Mouse (Mus musculus): ENCODE measurements around the gene Rps6ka5. TPM values are rescaled to one million over a fixed set of nuclear protein-coding genes. Genes with fewer than 3 reads are reported as not detected.

Gene Rps6ka5
- polyA plus RNA-seq, 1 experiment from 2014 or later = 3.9 TPM

GRCm38 (mm10) chr12:100640726-100641125, 86.1 kb downstream of the Rps6ka5 start:
- no peak for ATAC-seq (ENCODE audit: extremely low read depth, insufficient number of reproducible peaks, low FRiP score, low TSS enrichment)
- H3K27ac ChIP-seq (replicated peaks) = no peak overlapping the region
- H3K9me3 ChIP-seq = no peaks in the 10 kb centered on the region
- peaks cover 18% of the 10 kb centered on the region for H3K4me1 ChIP-seq
- no peak overlapping the region for H3K4me3 ChIP-seq
- no peak overlapping the region for H3K4me2 ChIP-seq
- H3K36me3 ChIP-seq = 0 out of 2 replicates have a peak, but pooled peaks cover 3% of the 10 kb centered on the region
- 58% methylated on average over 3 of the region's 3 CpGs for WGBS
- H3K9ac ChIP-seq = no peak overlapping the region
- no peaks in the 10 kb centered on the region for H3K27me3 ChIP-seq (replicated peaks)

DNA sequence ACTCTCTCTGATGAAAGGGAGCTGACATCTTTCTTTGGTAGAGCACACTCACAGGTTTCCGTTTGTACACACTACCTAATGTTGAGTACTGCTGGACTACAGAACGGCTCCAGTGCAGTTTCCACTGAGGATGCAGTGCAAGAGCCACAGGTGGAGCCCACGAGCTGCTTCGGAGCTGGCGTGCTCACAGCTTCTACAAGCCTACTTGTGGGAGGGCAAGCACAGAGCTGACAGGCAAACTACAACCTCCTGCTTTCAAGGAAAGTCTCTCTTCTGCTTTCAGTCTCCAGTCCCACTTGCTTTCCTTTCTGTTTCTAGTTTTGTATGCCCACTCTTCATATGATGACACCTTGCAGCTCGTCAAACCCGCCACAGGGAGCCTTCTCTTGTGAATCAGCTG, 87.1 kb downstream of the Rps6ka5 start:
- Histone ChIP-seq H3K4me1 (peaks cover 18% of the 10 kb centered on the region), H3K27me3 (replicated peaks) (no peaks in the 10 kb centered on the region), H3K4me3 (no peak overlapping the region), H3K4me2 (peak overlapping the region; percentile 34), H3K36me3 (0 out of 2 replicates have a peak, but pooled peaks cover 3% of the 10 kb centered on the region), H3K9ac (peak overlapping the region; percentile 62; the same call in 1 of the 2 replicates), H3K27ac (replicated peaks) (no peak overlapping the region), H3K9me3 (no peaks in the 10 kb centered on the region)
- WGBS = 19% methylated on average over 7 of the region's 7 CpGs
- no peak for ATAC-seq (ENCODE audit: extremely low read depth, insufficient number of reproducible peaks, low FRiP score, low TSS enrichment)

DNA sequence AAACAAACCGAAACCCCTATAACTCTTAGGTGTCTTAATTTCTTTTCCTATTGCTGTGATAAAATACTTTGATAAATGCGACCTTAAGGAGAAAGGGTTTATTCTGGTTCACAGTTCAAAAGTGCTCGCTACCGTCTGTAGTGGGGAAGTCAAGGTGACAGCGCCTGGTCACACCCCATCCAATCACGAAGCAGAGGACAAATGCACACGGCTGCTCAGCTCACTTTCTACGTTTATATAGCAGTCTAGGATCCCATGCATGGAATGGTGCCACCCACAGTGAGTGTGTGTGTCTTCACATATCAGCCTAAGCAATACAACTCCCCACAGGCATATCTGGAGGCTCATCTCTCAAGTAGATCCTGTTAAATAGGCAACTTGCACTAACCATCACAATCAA, 88.9 kb downstream of the Rps6ka5 start:
- Histone ChIP-seq H3K4me3 (no peak overlapping the region), H3K9me3 (no peaks in the 10 kb centered on the region), H3K4me1 (peaks cover 18% of the 10 kb centered on the region), H3K4me2 (no peak overlapping the region), H3K27ac (replicated peaks) (no peak overlapping the region), H3K36me3 (no peaks in the 10 kb centered on the region), H3K9ac (no peak overlapping the region), H3K27me3 (replicated peaks) (no peaks in the 10 kb centered on the region)
- 82% methylated on average over 8 of the region's 8 CpGs for WGBS
- no peak for ATAC-seq (ENCODE audit: extremely low read depth, insufficient number of reproducible peaks, low FRiP score, low TSS enrichment)

DNA sequence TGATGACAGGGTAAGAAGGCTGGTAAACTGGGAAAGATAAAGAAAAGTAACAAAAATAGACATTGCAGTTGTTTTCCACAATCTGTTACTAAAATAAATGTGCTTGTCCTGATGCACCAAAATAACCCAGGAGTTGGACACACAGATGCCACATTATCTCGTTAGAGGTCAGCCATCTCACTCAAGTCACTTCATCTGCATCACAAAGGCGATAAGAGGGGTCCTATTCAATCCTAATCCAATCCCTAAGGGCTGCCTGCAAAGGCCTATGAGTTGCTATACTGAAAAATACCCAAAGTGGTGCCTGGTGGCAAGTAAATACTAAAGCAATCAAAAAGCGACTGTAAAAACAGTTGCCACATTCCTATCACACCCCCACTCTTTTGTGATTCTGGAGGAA, 90.0 kb downstream of the Rps6ka5 start:
- no peaks in the 10 kb centered on the region for H3K9me3 ChIP-seq
- no peaks in the 10 kb centered on the region for H3K27me3 ChIP-seq (replicated peaks)
- no peaks in the 10 kb centered on the region for H3K36me3 ChIP-seq
- no peak overlapping the region for H3K4me2 ChIP-seq
- no peak overlapping the region for H3K9ac ChIP-seq
- H3K27ac ChIP-seq (replicated peaks) = no peak overlapping the region
- peaks cover 18% of the 10 kb centered on the region for H3K4me1 ChIP-seq
- WGBS = 30% methylated on average over 3 of the region's 3 CpGs
- no peak overlapping the region for H3K4me3 ChIP-seq
- no peak for ATAC-seq (ENCODE audit: extremely low read depth, insufficient number of reproducible peaks, low FRiP score, low TSS enrichment)

DNA sequence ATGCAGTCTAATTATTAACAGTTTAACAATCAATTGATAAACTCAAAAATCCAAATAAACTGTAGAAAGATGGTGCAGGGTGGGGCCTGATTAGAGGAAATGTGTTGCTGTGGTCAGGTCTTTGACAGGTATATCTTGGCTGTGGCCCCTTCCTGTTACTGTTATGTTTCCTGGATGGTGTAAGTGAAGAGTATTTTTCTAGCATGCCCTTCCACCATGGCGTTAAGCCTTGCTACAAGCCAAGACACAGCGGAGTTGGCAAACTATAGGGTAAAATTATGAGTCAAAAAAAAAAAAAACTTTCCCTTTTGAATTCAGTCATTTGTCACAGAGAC, 90.5 kb downstream of the Rps6ka5 start:
- no peak overlapping the region for H3K4me2 ChIP-seq
- ATAC-seq (ENCODE audit: extremely low read depth, insufficient number of reproducible peaks, low FRiP score, low TSS enrichment) = no peak
- 76% methylated on average over 2 of the region's 2 CpGs for WGBS
- H3K4me3 ChIP-seq = no peak overlapping the region
- H3K27ac ChIP-seq (replicated peaks) = no peak overlapping the region
- no peaks in the 10 kb centered on the region for H3K36me3 ChIP-seq
- H3K9me3 ChIP-seq = no peaks in the 10 kb centered on the region
- H3K9ac ChIP-seq = no peak overlapping the region
- peaks cover 18% of the 10 kb centered on the region for H3K4me1 ChIP-seq
- no peaks in the 10 kb centered on the region for H3K27me3 ChIP-seq (replicated peaks)

DNA sequence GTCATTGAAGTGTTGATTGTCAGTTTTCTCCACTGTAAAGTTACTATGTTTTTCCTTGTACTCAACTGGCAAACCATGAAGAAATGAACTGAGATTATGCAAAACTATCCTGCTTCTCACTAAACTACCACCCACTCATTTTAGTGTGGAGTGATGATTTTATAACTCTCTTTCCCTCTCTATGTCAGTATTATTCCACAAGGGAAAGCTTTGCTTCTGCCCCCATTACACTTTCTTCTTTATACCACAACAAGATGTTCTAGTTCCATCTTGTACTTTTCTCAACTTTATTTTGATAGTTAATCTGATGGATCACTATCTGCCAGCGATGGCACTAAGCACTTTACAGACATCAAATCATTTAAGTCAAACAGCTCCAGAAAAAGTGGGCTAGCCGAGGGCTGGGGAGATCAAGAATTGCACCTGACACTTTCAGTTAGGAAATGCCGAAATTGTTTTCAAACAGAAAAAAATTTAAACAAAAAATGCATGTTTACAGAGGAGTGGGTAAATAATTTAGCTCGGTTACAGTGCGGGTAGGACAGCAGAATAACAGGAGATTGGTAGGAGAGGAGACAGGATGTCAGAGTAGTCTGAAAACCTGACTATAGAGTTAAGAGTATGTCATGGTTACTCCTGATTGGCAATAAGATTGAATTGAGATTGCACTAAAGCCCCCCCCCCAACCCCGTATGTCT, 91.0 kb downstream of the Rps6ka5 start:
- Histone ChIP-seq H3K9me3 (no peaks in the 10 kb centered on the region), H3K9ac (no peak overlapping the region), H3K27me3 (replicated peaks) (no peaks in the 10 kb centered on the region), H3K36me3 (no peaks in the 10 kb centered on the region), H3K27ac (replicated peaks) (no peak overlapping the region), H3K4me2 (no peak overlapping the region), H3K4me1 (peaks cover 18% of the 10 kb centered on the region), H3K4me3 (no peak overlapping the region)
- no peak for ATAC-seq (ENCODE audit: extremely low read depth, insufficient number of reproducible peaks, low FRiP score, low TSS enrichment)
- WGBS = 80% methylated on average over 6 of the region's 6 CpGs

- H3K27me3 ChIP-seq (replicated peaks) = no peaks in the 10 kb centered on the region
- H3K9ac ChIP-seq = no peak overlapping the region
- H3K36me3 ChIP-seq = no peaks in the 10 kb centered on the region
- no peaks in the 10 kb centered on the region for H3K9me3 ChIP-seq
- H3K4me1 ChIP-seq = peaks cover 10% of the 10 kb centered on the region
- H3K27ac ChIP-seq (replicated peaks) = no peak overlapping the region
- ATAC-seq (ENCODE audit: extremely low read depth, insufficient number of reproducible peaks, low FRiP score, low TSS enrichment) = no peak
- WGBS = 82% methylated on average over 3 of the region's 3 CpGs
- no peak overlapping the region for H3K4me2 ChIP-seq
- no peak overlapping the region for H3K4me3 ChIP-seq
Observed at GRCm38 (mm10) chr12:100633231-100633630, 93.6 kb downstream of the Rps6ka5 start.

DNA sequence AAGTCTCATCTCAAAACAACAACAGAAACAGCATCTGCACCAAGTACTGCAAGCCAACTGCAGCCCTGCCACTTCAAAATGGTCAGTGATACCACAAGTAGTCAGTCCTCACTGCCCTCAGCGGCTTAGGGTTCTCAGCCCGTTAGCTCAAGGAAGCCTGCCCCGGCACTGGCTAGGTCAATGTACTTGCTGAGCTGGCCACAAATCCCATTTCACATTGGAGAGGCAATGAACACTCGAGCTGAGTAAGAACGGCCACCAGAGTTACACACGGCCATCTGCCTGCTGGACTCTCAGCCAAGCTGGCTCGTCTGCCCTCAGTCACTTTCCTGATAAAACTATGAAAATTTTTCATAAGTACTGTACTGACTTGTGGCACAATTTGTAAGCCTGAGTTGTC, 95.5 kb downstream of the Rps6ka5 start:
- Histone ChIP-seq H3K9me3 (no peaks in the 10 kb centered on the region), H3K36me3 (no peaks in the 10 kb centered on the region), H3K4me2 (no peak overlapping the region), H3K27me3 (replicated peaks) (no peaks in the 10 kb centered on the region), H3K27ac (replicated peaks) (no peak overlapping the region), H3K4me3 (no peak overlapping the region), H3K9ac (no peak overlapping the region), H3K4me1 (peaks cover 4% of the 10 kb centered on the region)
- no peak for ATAC-seq (ENCODE audit: extremely low read depth, insufficient number of reproducible peaks, low FRiP score, low TSS enrichment)
- WGBS = 75% methylated on average over 7 of the region's 7 CpGs

- no peak for ATAC-seq (ENCODE audit: extremely low read depth, insufficient number of reproducible peaks, low FRiP score, low TSS enrichment)
- no peak overlapping the region for H3K4me2 ChIP-seq
- no peaks in the 10 kb centered on the region for H3K9me3 ChIP-seq
- H3K9ac ChIP-seq = no peak overlapping the region
- no peaks in the 10 kb centered on the region for H3K36me3 ChIP-seq
- no peaks in the 10 kb centered on the region for H3K27me3 ChIP-seq (replicated peaks)
- H3K27ac ChIP-seq (replicated peaks) = no peak overlapping the region
- WGBS = 75% methylated on average over 6 of the region's 6 CpGs
- no peak overlapping the region for H3K4me3 ChIP-seq
- H3K4me1 ChIP-seq = no peaks in the 10 kb centered on the region
Observed at GRCm38 (mm10) chr12:100629126-100629920, 97.5 kb downstream of the Rps6ka5 start.

DNA sequence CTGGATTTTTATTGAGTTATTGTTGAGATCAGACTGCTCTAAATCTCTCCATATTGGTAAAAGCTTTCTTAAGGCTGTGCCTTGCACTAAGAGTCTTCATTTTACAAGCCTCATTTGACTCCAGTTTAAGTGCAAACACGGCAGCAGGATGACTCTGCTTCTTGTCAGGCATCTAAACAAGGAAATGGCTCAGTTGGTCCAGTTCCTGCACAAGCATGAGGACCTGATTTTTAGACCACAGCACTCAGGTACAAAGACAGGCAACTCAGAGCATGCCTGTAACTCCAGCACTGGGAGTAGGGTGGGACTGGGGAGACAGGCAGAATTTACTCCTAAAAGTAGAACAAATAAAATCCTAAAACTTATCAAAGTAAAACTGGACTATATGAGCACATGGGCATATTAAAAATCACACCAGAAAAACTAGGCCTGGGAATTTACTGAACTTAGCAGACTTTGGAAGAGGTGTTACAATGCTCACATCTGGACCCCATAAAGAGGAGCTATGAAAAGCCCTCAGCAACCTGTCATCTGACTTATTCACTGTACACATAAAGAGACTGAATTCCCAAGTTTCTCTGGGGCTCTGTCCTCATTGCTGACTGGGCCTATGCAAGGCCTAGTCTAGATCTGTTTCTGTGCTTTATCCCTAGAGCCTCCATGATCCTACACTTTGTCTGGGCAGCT, 99.6 kb downstream of the Rps6ka5 start:
- H3K27ac ChIP-seq (replicated peaks) = no peak overlapping the region
- H3K9ac ChIP-seq = no peak overlapping the region
- ATAC-seq (ENCODE audit: extremely low read depth, insufficient number of reproducible peaks, low FRiP score, low TSS enrichment) = no peak
- H3K9me3 ChIP-seq = no peaks in the 10 kb centered on the region
- H3K27me3 ChIP-seq (replicated peaks) = no peaks in the 10 kb centered on the region
- 35% methylated on average over 1 of the region's 1 CpGs for WGBS
- no peak overlapping the region for H3K4me3 ChIP-seq
- no peak overlapping the region for H3K4me2 ChIP-seq
- H3K4me1 ChIP-seq = no peaks in the 10 kb centered on the region
- no peaks in the 10 kb centered on the region for H3K36me3 ChIP-seq

GRCm38 (mm10) chr12:100626273-100626990, 100.4 kb downstream of the Rps6ka5 start:
- no peak overlapping the region for H3K27ac ChIP-seq (replicated peaks)
- no peaks in the 10 kb centered on the region for H3K27me3 ChIP-seq (replicated peaks)
- no peak overlapping the region for H3K4me2 ChIP-seq
- no peak for ATAC-seq (ENCODE audit: extremely low read depth, insufficient number of reproducible peaks, low FRiP score, low TSS enrichment)
- no peaks in the 10 kb centered on the region for H3K9me3 ChIP-seq
- H3K4me3 ChIP-seq = no peak overlapping the region
- H3K4me1 ChIP-seq = no peaks in the 10 kb centered on the region
- H3K9ac ChIP-seq = no peak overlapping the region
- H3K36me3 ChIP-seq = no peaks in the 10 kb centered on the region
- 75% methylated on average over 4 of the region's 4 CpGs for WGBS

Data from heart, embryonic 13.5 days (tissue).